Mouse (Mus musculus) MEL (cell line): ENCODE measurements around the gene Fstl3.

Source experiments
- BHLHE40 ChIP-seq: IDR thresholded peaks from 2 replicates; pipeline ENCODE4 v1.6.1; 2012; ENCODE audit warnings: low read depth, mild to moderate bottlenecking, inconsistent platforms, low read length, improper control_type of control experiment, borderline replicate concordance
- CTCF ChIP-seq, 3 experiments: IDR thresholded peaks in 2 of 3; conservative IDR thresholded peaks in 1 of 3; 2 replicates each; pipeline ENCODE4 v1.5.1; 2011 to 2012; ENCODE audit warnings: low read length in 3 of 3, low read depth in 2 of 3, mild to moderate bottlenecking in 2 of 3, improper control_type of control experiment in 1 of 3, inconsistent platforms in 1 of 3, mixed read lengths in 1 of 3, moderate library complexity in 1 of 3; ENCODE audit not compliant: control insufficient read depth in 1 of 3, insufficient read depth in 1 of 3, poor library complexity in 1 of 3, severe bottlenecking in 1 of 3
- MAFK ChIP-seq: IDR thresholded peaks from 2 replicates; pipeline ENCODE4 v1.6.1; 2011; ENCODE audit warnings: low read depth, mild to moderate bottlenecking, low read length, improper control_type of control experiment, borderline replicate concordance

DNA sequence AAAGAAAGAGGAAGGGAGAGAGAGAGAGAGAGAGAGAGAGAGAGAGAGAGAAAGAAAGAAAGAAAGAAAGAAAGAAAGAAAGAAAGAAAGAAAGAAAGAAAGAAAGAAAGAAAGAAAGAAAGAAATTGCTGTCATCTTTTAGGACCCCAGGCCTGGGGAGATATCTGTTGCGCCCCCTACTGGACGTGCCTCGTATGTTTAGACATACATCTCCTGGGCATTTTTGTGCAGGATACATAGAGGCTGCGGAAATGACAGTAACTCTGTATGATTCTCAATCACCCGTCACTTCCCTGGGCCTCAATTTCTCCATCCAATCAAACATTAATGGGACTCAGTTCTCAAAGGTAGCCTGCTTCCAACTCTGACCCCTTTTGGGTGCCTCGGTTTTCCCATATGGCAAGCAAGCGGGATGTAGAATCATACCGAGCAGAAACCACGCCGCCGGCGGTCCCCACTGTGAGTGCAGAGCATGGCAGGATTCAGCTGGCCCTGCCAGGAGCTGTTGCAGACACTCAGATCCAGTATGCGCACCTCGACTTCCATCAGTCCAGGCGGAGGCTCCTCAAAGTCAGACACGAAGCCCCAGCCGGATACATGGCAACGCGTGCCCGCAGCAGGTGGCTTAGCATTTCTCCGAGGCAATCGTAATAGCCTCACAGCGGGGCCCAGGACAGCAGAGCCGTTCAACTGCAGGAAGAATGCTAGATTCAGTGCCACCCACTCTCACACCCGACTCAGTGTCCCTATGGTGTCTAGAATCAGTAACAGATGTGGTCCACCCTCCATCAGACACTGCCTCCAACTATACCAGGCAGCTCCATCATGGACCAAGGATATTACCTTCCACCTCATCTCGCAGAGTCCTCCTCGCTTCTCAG is 7.1 kb downstream of the Fstl3 start:
- TF ChIP-seq BHLHE40 (no peak), MAFK (no peak), CTCF (IDR thresholded peaks at IDR 0.05 in 2 of 3, conservative IDR thresholded peaks at IDR 0.05 in 1 of 3; ENCODE audit: control insufficient read depth in 1 of 3, insufficient read depth in 1 of 3, low read depth in 2 of 3, low read length in 3 of 3, poor library complexity in 1 of 3, severe bottlenecking in 1 of 3) (peak; percentile 70 to 76 (median 74))
